9 mouse cellular contexts compared by ENCODE assay signal in genomic region chr17:46159236-46159635, GRCm38 (mm10). TPM values are rescaled to one million over a fixed set of nuclear protein-coding genes. Genes with fewer than 3 reads are reported as not detected.
DNase-seq lines count a peak whose midpoint lies in the region; ATAC-seq and TF ChIP-seq lines count a peak whose summit lies in the region.
"Had no signal": no experiment of that assay in that cellular context is flagged by ENCODE, and none has a peak within 500 bp of the region (broad histone marks: within the 10 kb centered on the region; RNA-seq: fewer than 3 reads in every experiment).

No protein-coding gene starts in this region.

- peak overlapping the region; percentile 90; the same call in 1 of the 2 replicates for H3K27ac ChIP-seq in layer of hippocampus, adult 2 months
- H3K27ac ChIP-seq in heart, postnatal 0 days (ENCODE audit: low read depth), result peak overlapping the region; percentile 96

- no peak for TF ChIP-seq EP300 in heart, postnatal 0 days (IDR thresholded peaks at IDR 0.05; ENCODE audit: low read depth)

- H3K36me3 ChIP-seq in heart, postnatal 0 days (replicated peaks; ENCODE audit: control insufficient read depth, insufficient read depth, low read length), result peaks cover 6% of the 10 kb centered on the region

- 15% methylated on average over 2 of the region's 2 CpGs for WGBS in heart, postnatal 0 days

- ATAC-seq in heart, postnatal 0 days (ENCODE audit: insufficient read depth, low read depth), result no peak
- peak; percentile 23 for ATAC-seq in megakaryocyte progenitor cell, adult 5-6 weeks (replicated peaks; ENCODE audit: poor library complexity)

- no peaks in the 10 kb centered on the region for H3K27me3 ChIP-seq in heart, postnatal 0 days (ENCODE audit: control insufficient read depth, insufficient read depth, low read length)

- TF ChIP-seq CTCF in layer of hippocampus, adult 2 months (conservative IDR thresholded peaks at IDR 0.05), result no peak
- no peak for TF ChIP-seq CTCF in heart, postnatal 0 days (IDR thresholded peaks at IDR 0.05; ENCODE audit: low read depth)

- DNase-seq in layer of hippocampus, adult 2 months (ENCODE audit: low spot score in 2 of 2), result no peak
- no peak for DNase-seq in layer of hippocampus, adult 11-12 months (ENCODE audit: low spot score)
- DNase-seq in c-Kit-positive CD71-positive TER-119-positive erythroid progenitor cells, embryonic 14.5 days (ENCODE audit: low spot score), result peak; percentile 77
- DNase-seq in heart, postnatal 0 days (ENCODE audit: low spot score), result no peak
- DNase-seq in thymus, postnatal 36 days, result no peak
- no peak for DNase-seq in frontal cortex, postnatal 36 days (ENCODE audit: low spot score in 2 of 2)
- DNase-seq: kidney, postnatal 36 days; thymus, postnatal 4 days had no signal

- H3K9me3 ChIP-seq in heart, postnatal 0 days (replicated peaks; ENCODE audit: control insufficient read depth, low read length), result no peaks in the 10 kb centered on the region

- no peak overlapping the region for H3K4me3 ChIP-seq in layer of hippocampus, adult 2 months
- H3K4me3 ChIP-seq in heart, postnatal 0 days (ENCODE audit: low read depth, low read length), result 0 out of 2 replicates have a peak overlapping the region, but pooled peaks have one; percentile 86

- H3K9ac ChIP-seq in heart, postnatal 0 days (replicated peaks; ENCODE audit: low read depth, low read length), result peak overlapping the region; percentile 33; the same call in 1 of the 2 replicates

- peak overlapping the region; percentile 72 for H3K4me2 ChIP-seq in heart, postnatal 0 days (ENCODE audit: low read depth, low read length)

- H3K4me1 ChIP-seq in heart, postnatal 0 days (ENCODE audit: control insufficient read depth, insufficient read depth), result peaks cover 21% of the 10 kb centered on the region

RNA-seq across cellular contexts. Expression of gene Gtpbp2, which starts 1.6 kb away (rescaled TPM):
- 100 to 1,000 TPM; 118 to 138 TPM for total RNA-seq in layer of hippocampus, adult 2 months (2021)
- 66.4 and 99.0 TPM in 2 replicates for total RNA-seq in heart, postnatal 0 days (2014; rRNA removed; ENCODE audit: low replicate concordance)
- 24.5 and 25.8 TPM in 2 replicates for polyA plus RNA-seq in heart, postnatal 0 days (2015; fragmentation: Nextera tagmentation; extraction: Ambion mirVana)
- total RNA-seq in megakaryocyte progenitor cell, adult 5-6 weeks (2015), result 17.4 and 22.2 TPM in 2 replicates
- 30.7 and 33.2 TPM in 2 replicates for total RNA-seq in megakaryocyte progenitor cell, adult 5-6 weeks (2017)

RNA-seq across cellular contexts. Expression of gene Mad2l1bp, which starts 5.9 kb away (rescaled TPM):
- 10 to 100 TPM in 1 of 2 experiments, 1 to 10 TPM in 1; 7.9 to 10.5 TPM for total RNA-seq in layer of hippocampus, adult 2 months (2021)
- total RNA-seq in heart, postnatal 0 days (2014; rRNA removed; ENCODE audit: low replicate concordance), result 19.1 and 26.9 TPM in 2 replicates
- polyA plus RNA-seq in heart, postnatal 0 days (2015; fragmentation: Nextera tagmentation; extraction: Ambion mirVana), result 32.5 and 32.6 TPM in 2 replicates
- total RNA-seq in megakaryocyte progenitor cell, adult 5-6 weeks (2015), result 14.8 and 19.7 TPM in 2 replicates
- 4.8 and 6.5 TPM in 2 replicates for total RNA-seq in megakaryocyte progenitor cell, adult 5-6 weeks (2017)

RNA-seq across cellular contexts. Expression of gene Rsph9, which starts 15.2 kb away (rescaled TPM):
- total RNA-seq in layer of hippocampus, adult 2 months (2021), result 10 to 100 TPM; 27.4 to 28.8 TPM
- 0.27 and 4.5 TPM in 2 replicates for total RNA-seq in heart, postnatal 0 days (2014; rRNA removed; ENCODE audit: low replicate concordance)
- polyA plus RNA-seq in heart, postnatal 0 days (2015; fragmentation: Nextera tagmentation; extraction: Ambion mirVana), result 4.2 and 4.7 TPM in 2 replicates
- total RNA-seq in megakaryocyte progenitor cell, adult 5-6 weeks (2015), result 1.4 TPM in 1 of 2 replicates, not detected in the other
- 1.4 TPM in 1 of 2 replicates, not detected in the other for total RNA-seq in megakaryocyte progenitor cell, adult 5-6 weeks (2017)

RNA-seq across cellular contexts. Expression of gene Polh, which starts 43.2 kb away (rescaled TPM):
- total RNA-seq in layer of hippocampus, adult 2 months (2021), result 1 to 10 TPM; 5.4 to 6.0 TPM
- 11.0 and 13.0 TPM in 2 replicates for total RNA-seq in heart, postnatal 0 days (2014; rRNA removed; ENCODE audit: low replicate concordance)
- 7.8 and 7.9 TPM in 2 replicates for polyA plus RNA-seq in heart, postnatal 0 days (2015; fragmentation: Nextera tagmentation; extraction: Ambion mirVana)
- total RNA-seq in megakaryocyte progenitor cell, adult 5-6 weeks (2015), result 11.4 and 17.7 TPM in 2 replicates
- 20.4 and 26.9 TPM in 2 replicates for total RNA-seq in megakaryocyte progenitor cell, adult 5-6 weeks (2017)

RNA-seq across cellular contexts. Expression of gene Xpo5, which starts 43.3 kb away (rescaled TPM):
- total RNA-seq in layer of hippocampus, adult 2 months (2021), result 10 to 100 TPM; 44.0 to 48.3 TPM
- total RNA-seq in heart, postnatal 0 days (2014; rRNA removed; ENCODE audit: low replicate concordance), result 22.6 and 28.9 TPM in 2 replicates
- 9.9 and 11.7 TPM in 2 replicates for polyA plus RNA-seq in heart, postnatal 0 days (2015; fragmentation: Nextera tagmentation; extraction: Ambion mirVana)
- 48.8 and 55.9 TPM in 2 replicates for total RNA-seq in megakaryocyte progenitor cell, adult 5-6 weeks (2015)
- total RNA-seq in megakaryocyte progenitor cell, adult 5-6 weeks (2017), result 70.3 and 72.0 TPM in 2 replicates
